13 mouse cellular contexts compared by ENCODE assay signal in the genomic region with DNA sequence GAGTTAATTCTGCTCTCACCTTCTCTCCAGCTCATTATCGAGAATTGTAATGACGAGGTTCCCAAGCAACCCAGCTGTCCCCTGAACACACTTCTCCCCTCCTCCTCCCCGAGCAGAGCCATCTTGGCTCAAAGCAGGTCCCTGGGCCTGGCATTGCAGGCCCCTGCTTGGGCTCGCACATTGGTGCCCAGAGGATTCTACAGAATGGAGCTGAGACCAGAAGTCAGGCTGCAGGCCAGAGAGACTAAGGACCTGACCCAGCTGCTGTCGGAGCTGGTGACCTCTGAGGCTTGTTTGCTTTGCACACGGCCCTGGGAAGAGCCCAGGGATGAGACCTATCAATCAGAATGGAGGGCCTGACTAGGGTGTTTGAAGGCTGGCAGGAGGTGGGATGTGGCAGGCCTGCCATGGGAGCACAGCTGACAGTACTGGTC. TPM values are rescaled to one million over a fixed set of nuclear protein-coding genes. Genes with fewer than 3 reads are reported as not detected.
DNase-seq lines count a peak whose midpoint lies in the region; ATAC-seq and TF ChIP-seq lines count a peak whose summit lies in the region.
"Had no signal": no experiment of that assay in that cellular context is flagged by ENCODE, and none has a peak within 500 bp of the region (broad histone marks: within the 10 kb centered on the region; RNA-seq: fewer than 3 reads in every experiment).

No protein-coding gene starts in this region.

- WGBS in embryonic facial prominence, embryonic 15.5 days, result 44% methylated on average over 6 of the region's 6 CpGs
- WGBS in hindbrain, postnatal 0 days, result 23% methylated on average over 6 of the region's 6 CpGs
- 41% methylated on average over 6 of the region's 6 CpGs for WGBS in midbrain, embryonic 13.5 days
- WGBS in lung, postnatal 0 days, result 40% methylated on average over 6 of the region's 6 CpGs

- DNase-seq in embryo, embryonic 11 days, result peak; percentile 18
- no peak for DNase-seq in embryo, embryonic 10 days (ENCODE audit: low spot score)
- DNase-seq in hindbrain, postnatal 0 days (ENCODE audit: low spot score), result peak; percentile 48
- no peak for DNase-seq in frontal cortex, postnatal 14 days (ENCODE audit: low spot score in 2 of 2)
- no peak for DNase-seq in lung, postnatal 0 days (ENCODE audit: low spot score)
- no peak for DNase-seq in kidney, postnatal 4 days
- DNase-seq: gastrocnemius, postnatal 36 days; lung, adult 18-20 months had no signal

- no peaks in the 10 kb centered on the region for H3K9me3 ChIP-seq in embryonic facial prominence, embryonic 15.5 days (replicated peaks)
- H3K9me3 ChIP-seq in hindbrain, postnatal 0 days (ENCODE audit: low read length), result no peaks in the 10 kb centered on the region
- H3K9me3 ChIP-seq in midbrain, embryonic 13.5 days, result no peaks in the 10 kb centered on the region
- no peaks in the 10 kb centered on the region for H3K9me3 ChIP-seq in lung, postnatal 0 days (ENCODE audit: low read length)

- peak overlapping the region; percentile 22; the same call in 1 of the 2 replicates for H3K27ac ChIP-seq in embryonic facial prominence, embryonic 15.5 days (replicated peaks)
- H3K27ac ChIP-seq in hindbrain, postnatal 0 days, result no peak overlapping the region
- H3K27ac ChIP-seq in midbrain, embryonic 13.5 days, result peak overlapping the region; percentile 65
- H3K27ac ChIP-seq in lung, postnatal 0 days (ENCODE audit: low read length), result no peak overlapping the region

- peaks cover 35% of the 10 kb centered on the region for H3K4me1 ChIP-seq in embryonic facial prominence, embryonic 15.5 days
- H3K4me1 ChIP-seq in hindbrain, postnatal 0 days (ENCODE audit: insufficient read depth, low read length), result peaks cover 11% of the 10 kb centered on the region
- H3K4me1 ChIP-seq in midbrain, embryonic 13.5 days (replicated peaks), result peaks cover 34% of the 10 kb centered on the region
- H3K4me1 ChIP-seq in lung, postnatal 0 days (ENCODE audit: insufficient read depth, low read depth, low read length), result no peaks in the 10 kb centered on the region; the same call in 1 of the 2 replicates

- no peak overlapping the region for H3K9ac ChIP-seq in embryonic facial prominence, embryonic 15.5 days
- no peak overlapping the region for H3K9ac ChIP-seq in hindbrain, postnatal 0 days (replicated peaks; ENCODE audit: low read length)
- 0 out of 2 replicates have a peak overlapping the region, but pooled peaks have one; percentile 6 for H3K9ac ChIP-seq in midbrain, embryonic 13.5 days (replicated peaks)
- H3K9ac ChIP-seq in lung, postnatal 0 days (replicated peaks; ENCODE audit: low read depth), result no peak overlapping the region

- TF ChIP-seq EP300 in lung, postnatal 0 days (IDR thresholded peaks at IDR 0.05), result no peak

- no peak for ATAC-seq in embryonic facial prominence, embryonic 15.5 days (ENCODE audit: insufficient number of reproducible peaks, low FRiP score, low TSS enrichment, low read depth)
- ATAC-seq in hindbrain, postnatal 0 days, result peak; percentile 53; the same call in 1 of the 2 replicates
- ATAC-seq in midbrain, embryonic 13.5 days, result peak; percentile 59; the same call in 1 of the 2 replicates
- ATAC-seq in lung, postnatal 0 days, result no peak
- ATAC-seq: activated CD4-positive, CD25-positive, alpha-beta regulatory T cell, adult 4 months; intestine, postnatal 0 days had no signal

- H3K27me3 ChIP-seq in embryonic facial prominence, embryonic 15.5 days, result no peaks in the 10 kb centered on the region
- no peaks in the 10 kb centered on the region for H3K27me3 ChIP-seq in hindbrain, postnatal 0 days (ENCODE audit: insufficient read depth, low read length)
- no peaks in the 10 kb centered on the region for H3K27me3 ChIP-seq in midbrain, embryonic 13.5 days
- H3K27me3 ChIP-seq in lung, postnatal 0 days (replicated peaks; ENCODE audit: insufficient read depth, low read length), result no peaks in the 10 kb centered on the region

- H3K36me3 ChIP-seq in embryonic facial prominence, embryonic 15.5 days, result no peaks in the 10 kb centered on the region
- no peaks in the 10 kb centered on the region for H3K36me3 ChIP-seq in hindbrain, postnatal 0 days (ENCODE audit: insufficient read depth, low read length)
- no peaks in the 10 kb centered on the region for H3K36me3 ChIP-seq in midbrain, embryonic 13.5 days
- no peaks in the 10 kb centered on the region for H3K36me3 ChIP-seq in lung, postnatal 0 days (ENCODE audit: insufficient read depth, low read length)

- H3K4me2 ChIP-seq in embryonic facial prominence, embryonic 15.5 days (replicated peaks), result no peak overlapping the region
- H3K4me2 ChIP-seq in hindbrain, postnatal 0 days (ENCODE audit: low read depth, low read length), result no peak overlapping the region
- no peak overlapping the region for H3K4me2 ChIP-seq in midbrain, embryonic 13.5 days (replicated peaks)
- no peak overlapping the region for H3K4me2 ChIP-seq in lung, postnatal 0 days (replicated peaks; ENCODE audit: low read depth, low read length)

- TF ChIP-seq CTCF in hindbrain, postnatal 0 days (IDR thresholded peaks at IDR 0.05; ENCODE audit: low read depth), result no peak
- TF ChIP-seq CTCF in lung, postnatal 0 days (IDR thresholded peaks at IDR 0.05), result no peak

- H3K4me3 ChIP-seq in embryonic facial prominence, embryonic 15.5 days (replicated peaks), result no peak overlapping the region
- H3K4me3 ChIP-seq in hindbrain, postnatal 0 days (ENCODE audit: low read length), result no peak overlapping the region
- no peak overlapping the region for H3K4me3 ChIP-seq in midbrain, embryonic 13.5 days (replicated peaks)
- no peak overlapping the region for H3K4me3 ChIP-seq in lung, postnatal 0 days (ENCODE audit: low read depth, low read length)

RNA-seq across cellular contexts. Expression of gene Psapl1, which starts 55.9 kb away (rescaled TPM):
- polyA plus RNA-seq in embryonic facial prominence, embryonic 15.5 days (2015; fragmentation: Nextera tagmentation; extraction: Ambion mirVana), result 58.3 and 61.4 TPM in 2 replicates
- total RNA-seq in hindbrain, postnatal 0 days (2014; rRNA removed), result not detected in 2 replicates
- not detected in 2 replicates for polyA plus RNA-seq in hindbrain, postnatal 0 days (2015; fragmentation: Nextera tagmentation; extraction: Ambion mirVana)
- polyA plus RNA-seq in midbrain, embryonic 13.5 days (2015; fragmentation: Nextera tagmentation; extraction: Ambion mirVana), result 0.09 and 0.13 TPM in 2 replicates
- polyA plus RNA-seq in lung, postnatal 0 days (2015; fragmentation: Nextera tagmentation; extraction: Ambion mirVana), result 0.93 and 1.0 TPM in 2 replicates
- total RNA-seq: common myeloid progenitor, adult 5-6 weeks; gastrocnemius, postnatal 36 days had no signal
- polyA plus RNA-seq: activated CD4-positive, CD25-positive, alpha-beta regulatory T cell, adult 4 months had no signal

Comparison
In these comparisons a context has a peak if more than half of its experiments do, and no peak if none do; other contexts are left out.
1. DNase-seq: peak in embryo, embryonic 11 days (single experiment) and hindbrain, postnatal 0 days (single experiment); none in embryo, embryonic 10 days (single experiment), frontal cortex, postnatal 14 days (0 of 2), lung, postnatal 0 days (single experiment) and kidney, postnatal 4 days (0 of 2).
2. ATAC-seq: peak in hindbrain, postnatal 0 days (single experiment) and midbrain, embryonic 13.5 days (single experiment); none in embryonic facial prominence, embryonic 15.5 days (single experiment) and lung, postnatal 0 days (single experiment).
3. H3K27ac ChIP-seq: peak in embryonic facial prominence, embryonic 15.5 days (single experiment) and midbrain, embryonic 13.5 days (single experiment); none in hindbrain, postnatal 0 days (single experiment) and lung, postnatal 0 days (single experiment).
4. RNA of gene Psapl1, which starts 55.9 kb away (polyA plus RNA-seq): 58.3 to 61.4 TPM in embryonic facial prominence, embryonic 15.5 days; 0.93 to 1.0 TPM in lung, postnatal 0 days, 0.09 to 0.13 TPM in midbrain, embryonic 13.5 days and not detected in hindbrain, postnatal 0 days; every median in the first group is over 10 times any median in the second.